Mouse (Mus musculus): ENCODE measurements around the gene Gpatch2. TPM values are rescaled to one million over a fixed set of nuclear protein-coding genes. Genes with fewer than 3 reads are reported as not detected.

Gene Gpatch2
- polyA plus RNA-seq, 1 experiment, result 7.6 TPM

DNA sequence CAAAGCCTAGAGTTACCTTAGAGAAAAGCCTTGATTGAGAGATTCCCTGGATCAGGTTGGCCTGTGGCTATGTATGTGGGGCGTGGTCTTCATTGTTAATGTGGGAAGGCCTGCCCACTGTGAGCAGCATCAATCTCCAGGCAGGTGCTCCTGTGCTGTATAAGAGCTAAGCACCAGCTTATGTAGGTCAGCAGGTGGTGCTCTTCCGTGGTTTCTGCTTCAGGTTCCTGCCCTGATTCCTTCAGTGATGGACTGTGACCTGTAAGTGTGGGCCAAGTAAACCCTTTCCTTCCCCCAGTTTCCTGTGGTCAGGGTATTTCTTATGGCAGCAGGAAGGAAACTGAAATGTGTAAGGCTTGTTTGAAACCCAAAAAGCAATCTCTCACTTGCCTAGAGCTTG, 151.5 kb downstream of the Gpatch2 start:
- TF ChIP-seq GATA1 (IDR thresholded peaks at IDR 0.05; ENCODE audit: low read length), result no peak

- no peak for TF ChIP-seq GATA1 (IDR thresholded peaks at IDR 0.05; ENCODE audit: low read length)
Observed at GRCm38 (mm10) chr1:187369049-187369448, 153.7 kb downstream of the Gpatch2 start.

- no peak for TF ChIP-seq GATA1 (IDR thresholded peaks at IDR 0.05; ENCODE audit: low read length)
Observed at GRCm38 (mm10) chr1:187373506-187373905, 158.2 kb downstream of the Gpatch2 start.

DNA sequence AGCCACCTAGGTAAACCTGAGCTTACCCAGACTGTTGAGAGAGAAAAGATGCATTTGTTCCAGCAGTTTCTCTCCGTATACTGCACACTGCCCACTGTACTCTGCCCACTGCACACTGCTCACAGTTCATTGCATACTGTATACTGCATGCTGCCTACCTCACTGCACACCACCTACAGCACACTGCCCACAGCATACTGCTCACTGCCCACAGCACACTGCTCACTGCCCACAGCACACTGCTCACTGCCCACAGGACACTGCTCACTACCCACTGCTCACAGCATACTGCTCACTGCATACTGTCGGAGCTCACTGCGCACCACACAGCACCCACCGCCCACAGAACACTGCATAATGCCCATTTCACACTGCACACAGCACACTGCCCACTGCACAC, 159.1 kb downstream of the Gpatch2 start:
- no peak for TF ChIP-seq GATA1 (IDR thresholded peaks at IDR 0.05; ENCODE audit: low read length)

DNA sequence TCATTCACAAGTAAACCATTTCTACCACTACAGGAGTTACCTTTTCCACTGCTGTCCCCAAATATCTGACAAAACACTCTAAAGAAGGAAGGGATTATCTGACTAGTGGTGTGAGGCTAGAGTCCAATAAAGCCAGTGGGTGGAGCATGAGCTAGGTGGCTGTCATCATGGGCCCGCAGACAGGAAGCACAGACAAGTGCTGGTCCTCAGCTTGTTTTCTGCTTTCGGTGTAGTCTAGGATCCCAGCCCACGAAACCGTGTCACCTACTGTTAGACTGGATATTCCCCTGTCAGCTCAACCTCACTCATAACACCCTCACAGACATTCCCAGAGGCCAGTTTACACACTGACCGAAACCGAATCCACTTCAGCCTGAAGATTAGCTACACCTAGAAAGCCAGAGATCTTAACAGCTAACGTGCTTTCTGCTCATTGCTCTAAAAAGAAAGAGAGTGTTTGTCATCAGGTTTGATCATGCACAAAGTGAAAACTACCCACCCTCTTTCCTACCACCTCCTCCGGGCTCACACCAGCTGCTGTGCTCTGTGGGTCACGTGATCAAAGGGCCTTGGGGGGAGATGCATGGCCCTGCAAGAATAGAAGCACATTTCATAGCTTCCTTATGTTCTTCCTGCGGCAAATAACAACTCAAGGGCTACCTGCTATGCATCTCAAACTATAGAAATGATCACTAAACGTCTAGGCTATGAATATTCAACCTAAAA, 161.8 kb downstream of the Gpatch2 start:
- TF ChIP-seq GATA1 (IDR thresholded peaks at IDR 0.05; ENCODE audit: low read length), result no peak

DNA sequence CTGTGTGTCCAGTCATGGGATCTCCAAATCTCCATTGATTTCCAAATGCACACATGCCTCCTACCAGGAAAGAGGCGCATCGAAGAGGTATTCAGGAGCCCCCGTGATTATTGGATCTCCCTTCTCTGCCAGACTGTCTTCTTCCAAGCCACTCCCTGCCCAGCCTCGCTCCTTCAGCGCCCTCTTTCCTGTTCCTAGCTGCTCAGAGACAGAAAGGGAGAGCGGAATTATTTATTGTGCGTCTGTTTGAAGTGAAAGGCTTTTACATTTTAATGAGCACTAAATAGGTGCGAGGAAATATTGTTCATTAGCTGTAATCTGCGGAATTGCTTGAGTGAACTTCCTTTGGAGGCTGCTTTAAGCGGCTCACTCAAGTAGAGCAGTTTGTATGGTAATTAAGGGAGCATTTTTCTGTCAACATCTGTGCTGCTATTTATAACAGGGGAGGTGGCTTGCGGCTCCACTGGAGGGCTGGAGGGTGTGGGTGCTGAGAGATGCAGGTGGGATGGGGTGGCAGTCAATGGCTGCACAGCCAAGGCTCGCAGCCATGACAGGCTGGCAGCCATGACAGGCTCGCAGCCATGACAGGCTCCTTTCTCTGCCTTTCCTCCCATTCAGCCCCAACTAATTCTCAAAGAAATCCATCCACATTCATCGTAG, 162.7 kb downstream of the Gpatch2 start:
- TF ChIP-seq GATA1 (IDR thresholded peaks at IDR 0.05; ENCODE audit: low read length), result no peak

GRCm38 (mm10) chr1:187389476-187389875, 174.2 kb downstream of the Gpatch2 start:
- TF ChIP-seq GATA1 (IDR thresholded peaks at IDR 0.05; ENCODE audit: low read length), result no peak

DNA sequence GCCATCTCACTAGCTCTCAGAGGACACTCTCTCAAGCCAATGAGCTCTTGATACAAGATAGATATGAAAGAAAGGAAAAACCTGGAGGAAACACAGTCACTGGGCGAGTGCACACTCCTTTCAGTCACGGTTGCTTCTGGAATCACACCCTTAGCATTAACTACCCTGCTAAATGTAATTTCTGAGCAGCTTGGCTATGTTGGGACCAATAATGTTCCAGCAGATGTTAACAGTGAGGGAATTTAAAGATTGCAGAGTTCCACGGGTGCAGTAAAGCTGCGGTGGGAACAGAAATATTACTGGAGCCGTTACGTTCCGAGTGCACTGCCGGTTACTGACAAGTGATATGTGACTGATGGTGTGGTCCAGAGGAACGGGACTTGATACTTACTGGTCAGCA, 185.5 kb downstream of the Gpatch2 start:
- TF ChIP-seq GATA1 (IDR thresholded peaks at IDR 0.05; ENCODE audit: low read length), result no peak

Other genes starting within 250 kb of the Gpatch2 start
- gene D1Pas1, start 248.1 kb upstream of the Gpatch2 start, polyA plus RNA-seq (2012), result not detected in 2 replicates
- not detected in 2 replicates for gene Spata17, start within 50 bp of the Gpatch2 start, polyA plus RNA-seq (2012)